Mouse (Mus musculus) ES-Bruce4 (cell line): ENCODE measurements around the gene Gstt1. TPM values are rescaled to one million over a fixed set of nuclear protein-coding genes. Genes with fewer than 3 reads are reported as not detected.

Experiments
- H3K27ac ChIP-seq: 2 replicates; pipeline ENCODE4 v1.5.1; 2012; ENCODE audit warnings: low read length, inconsistent platforms; ENCODE audit not compliant: insufficient read depth
- H3K27me3 ChIP-seq: 2 replicates; pipeline ENCODE4 v1.6.1; 2012; ENCODE audit warnings: mild to moderate bottlenecking, low read length, inconsistent platforms; ENCODE audit not compliant: control insufficient read depth, poor library complexity, insufficient read depth, severe bottlenecking
- H3K36me3 ChIP-seq: 2 replicates; pipeline ENCODE4 v1.6.1; 2012; ENCODE audit warnings: inconsistent platforms, mild to moderate bottlenecking, low read length, moderate library complexity; ENCODE audit not compliant: control insufficient read depth, poor library complexity, insufficient read depth, severe bottlenecking
- H3K4me1 ChIP-seq: one replicate; pipeline ENCODE4 v1.8.1; 2011; ENCODE audit warnings: low read length; ENCODE audit not compliant: control insufficient read depth, insufficient read depth
- H3K4me3 ChIP-seq: 2 replicates; pipeline ENCODE4 v1.5.1; 2011; ENCODE audit warnings: low read depth, mild to moderate bottlenecking, low read length
- H3K9ac ChIP-seq: 2 replicates; pipeline ENCODE4 v1.6.1; 2012; ENCODE audit warnings: low read depth, mild to moderate bottlenecking, inconsistent platforms; ENCODE audit not compliant: poor library complexity, severe bottlenecking
- H3K9me3 ChIP-seq: replicated peaks from 2 replicates; pipeline ENCODE4 v1.6.1; 2012; ENCODE audit warnings: mild to moderate bottlenecking, low read length, inconsistent platforms; ENCODE audit not compliant: control insufficient read depth, poor library complexity, insufficient read depth, severe bottlenecking
- CTCF ChIP-seq: IDR thresholded peaks from one replicate; pipeline ENCODE4 v1.8.1; 2011; ENCODE audit warnings: low read depth, low read length
- EP300 ChIP-seq: IDR thresholded peaks from 2 replicates; pipeline ENCODE4 v1.6.1; 2011; ENCODE audit warnings: low read depth, low read length; ENCODE audit not compliant: insufficient read depth
- POLR2A ChIP-seq: IDR thresholded peaks from one replicate; pipeline ENCODE4 v1.8.1; 2011; ENCODE audit warnings: low read length; ENCODE audit not compliant: insufficient read depth
- polyA plus RNA-seq: library from polyadenylated mRNA; stranded (reverse); fragments of >200 nt; gene quantifications from 2 replicates; pipeline ENCODE4 v1.2.4, GENCODE M21; 2011; ENCODE audit warnings: low read depth; ENCODE audit not compliant: missing spikeins, insufficient read depth, insufficient read length

The Gstt1 gene
- polyA plus RNA-seq, 1 experiment, result 9.5 TPM

DNA sequence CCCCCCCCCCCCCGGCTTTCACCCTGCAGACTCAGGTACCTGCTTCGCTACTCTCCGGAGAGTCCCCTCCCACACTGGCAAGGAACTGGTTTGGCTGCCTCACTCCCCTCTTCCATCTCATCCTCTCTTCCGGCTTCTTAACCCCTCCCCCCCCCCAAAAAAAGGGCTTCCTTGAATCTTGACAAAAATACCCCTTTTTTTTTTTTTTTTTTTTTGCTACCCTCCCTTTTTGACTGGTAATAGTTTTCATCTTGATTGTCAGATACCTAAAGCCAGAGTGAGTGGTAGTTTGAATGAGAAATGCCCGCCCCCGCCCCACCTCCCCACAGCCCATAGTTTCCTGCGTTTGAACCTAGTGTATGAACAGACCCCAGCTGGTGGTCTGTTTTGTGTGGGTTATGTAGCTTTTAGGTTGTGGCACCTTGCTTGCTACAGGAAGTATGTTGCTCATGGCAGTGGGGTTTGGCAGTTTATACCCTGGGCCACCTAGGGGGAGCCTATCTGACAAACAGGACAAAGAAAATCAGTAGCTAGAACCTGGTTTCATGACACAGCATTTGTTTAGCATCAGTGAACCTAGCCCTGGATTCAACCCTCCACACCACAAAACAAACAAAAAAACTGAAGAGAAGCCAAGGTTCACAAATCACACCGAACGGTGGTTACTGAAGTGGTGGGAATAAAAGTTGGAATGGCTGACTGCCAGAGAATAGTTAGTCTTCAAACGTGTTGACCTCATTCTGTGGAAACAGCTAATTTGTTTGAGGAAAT lies 37.6 kb upstream of the Gstt1 start:
- no peaks in the 10 kb centered on the region for H3K36me3 ChIP-seq
- TF ChIP-seq POLR2A (no peak), EP300 (no peak), CTCF (no peak)
- peak overlapping the region; percentile 77 for H3K27ac ChIP-seq
- no peaks in the 10 kb centered on the region for H3K27me3 ChIP-seq
- H3K9me3 ChIP-seq, result no peaks in the 10 kb centered on the region
- H3K4me1 ChIP-seq, result peaks cover 5% of the 10 kb centered on the region
- H3K9ac ChIP-seq, result peak overlapping the region; percentile 78
- H3K4me3 ChIP-seq, result peak overlapping the region; percentile 51

GRCm38 (mm10) chr10:75835307-75835706 lies 36.9 kb upstream of the Gstt1 start:
- peak overlapping the region; percentile 60 for H3K27ac ChIP-seq

DNA sequence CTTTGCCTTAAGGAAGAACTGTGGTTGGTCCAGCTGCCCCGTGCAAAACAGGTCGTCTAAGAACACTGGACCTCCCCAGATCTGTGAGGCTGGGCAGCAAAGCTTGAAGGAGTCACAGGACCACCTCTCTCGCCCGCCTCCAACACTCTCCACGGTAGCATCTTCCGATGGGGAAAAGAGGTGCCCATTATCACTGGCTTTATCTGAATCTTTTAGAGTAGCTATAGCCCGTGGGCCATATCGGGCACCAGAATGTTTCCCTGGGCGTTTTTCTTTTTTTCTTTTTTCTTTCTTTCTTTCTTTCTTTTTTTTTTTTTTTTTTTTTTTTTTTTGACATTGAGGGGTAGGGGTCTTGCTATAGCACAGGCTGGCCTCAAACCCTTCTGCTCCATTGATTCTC lies 36.3 kb upstream of the Gstt1 start:
- H3K27me3 ChIP-seq, result no peaks in the 10 kb centered on the region
- TF ChIP-seq POLR2A (no peak), CTCF (no peak)
- peaks cover 5% of the 10 kb centered on the region for H3K4me1 ChIP-seq

More at GRCm38 (mm10) chr10:75835307-75835706, 36.9 kb upstream of the Gstt1 start:
- peak overlapping the region; percentile 78 for H3K9ac ChIP-seq
- peak overlapping the region; percentile 78 for H3K4me3 ChIP-seq
- no peaks in the 10 kb centered on the region for H3K27me3 ChIP-seq
- H3K9me3 ChIP-seq, result no peaks in the 10 kb centered on the region
- TF ChIP-seq EP300 (peak; percentile 81), POLR2A (peak; percentile 71), CTCF (no peak)
- no peaks in the 10 kb centered on the region for H3K36me3 ChIP-seq
- peaks cover 5% of the 10 kb centered on the region for H3K4me1 ChIP-seq

DNA sequence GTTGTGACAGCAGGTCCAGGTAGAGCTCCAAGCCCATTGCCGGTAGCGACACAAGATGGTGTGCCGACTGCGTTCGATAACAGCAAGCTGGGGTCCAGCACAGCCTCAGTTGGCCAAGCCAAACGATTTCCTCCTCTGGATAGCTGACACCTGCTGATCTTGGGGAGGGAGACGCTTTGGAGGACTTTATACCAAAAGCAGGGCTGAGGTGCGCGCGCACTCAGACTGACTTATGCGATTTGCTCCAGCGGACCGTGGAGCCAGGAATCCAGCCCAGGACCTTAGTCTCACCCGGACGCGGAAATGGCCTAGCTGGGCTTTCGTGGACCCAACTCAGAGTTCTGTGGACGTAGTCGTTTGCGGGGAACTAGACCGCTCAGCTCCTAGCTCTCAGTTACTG lies 35.9 kb upstream of the Gstt1 start:
- Histone ChIP-seq H3K9me3 (no peaks in the 10 kb centered on the region), H3K4me3 (peak overlapping the region; percentile 78), H3K36me3 (no peaks in the 10 kb centered on the region), H3K9ac (peak overlapping the region; percentile 78), H3K27me3 (no peaks in the 10 kb centered on the region), H3K27ac (no peak overlapping the region), H3K4me1 (peaks cover 5% of the 10 kb centered on the region)
- TF ChIP-seq CTCF, result no peak
- no peak for TF ChIP-seq POLR2A
- no peak for TF ChIP-seq EP300

More for the DNA sequence above, 36.3 kb upstream of the Gstt1 start:
- H3K9ac ChIP-seq, result peak overlapping the region; percentile 78
- H3K36me3 ChIP-seq, result no peaks in the 10 kb centered on the region
- H3K4me3 ChIP-seq, result peak overlapping the region; percentile 78
- peak overlapping the region; percentile 60 for H3K27ac ChIP-seq
- H3K9me3 ChIP-seq, result no peaks in the 10 kb centered on the region

DNA sequence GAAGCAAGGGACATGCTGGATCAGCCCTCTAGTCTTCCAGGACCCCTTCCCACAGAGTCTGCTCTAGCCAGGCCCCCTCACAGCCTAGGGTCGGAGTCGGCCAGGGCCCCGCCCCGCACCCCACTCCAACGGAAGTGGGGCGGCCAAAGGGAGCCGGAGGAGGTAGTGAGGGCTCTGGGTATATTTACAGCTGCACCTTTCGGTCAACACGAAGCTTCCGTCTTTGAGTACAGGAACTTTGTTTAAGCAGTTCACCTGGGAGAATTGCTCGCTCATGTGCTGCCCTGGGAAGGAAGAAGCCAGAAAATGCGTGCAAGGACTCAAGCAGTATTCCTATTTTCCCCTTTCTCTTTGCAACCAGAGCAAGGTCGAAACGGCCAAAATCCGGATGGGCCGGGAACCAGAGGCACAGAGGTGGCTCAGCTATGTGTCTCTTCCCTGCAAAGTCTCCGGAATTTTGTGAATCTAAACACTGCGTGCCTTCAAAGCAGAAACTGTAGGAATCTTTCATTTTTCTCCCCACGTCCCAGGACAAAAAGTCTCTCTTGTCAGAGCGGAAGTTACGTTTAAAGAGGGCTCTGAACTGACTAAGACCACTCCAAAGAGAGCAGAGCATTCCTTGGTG lies 35.2 kb upstream of the Gstt1 start:
- H3K9ac ChIP-seq, result peak overlapping the region; percentile 78
- H3K27ac ChIP-seq, result 0 out of 2 replicates have a peak overlapping the region, but pooled peaks have one; percentile 4
- H3K4me3 ChIP-seq, result peak overlapping the region; percentile 78
- peaks cover 2% of the 10 kb centered on the region for H3K4me1 ChIP-seq
- H3K27me3 ChIP-seq, result no peaks in the 10 kb centered on the region
- no peaks in the 10 kb centered on the region for H3K36me3 ChIP-seq
- no peak for TF ChIP-seq POLR2A
- no peak for TF ChIP-seq CTCF
- TF ChIP-seq EP300, result no peak
- H3K9me3 ChIP-seq, result no peaks in the 10 kb centered on the region
